Mouse (Mus musculus) cortical plate, adult 2 months (tissue): ENCODE results near the gene Pcyt2.

ENCODE experiments used
- CTCF ChIP-seq: fragments of 200-500 bp; IDR thresholded peaks from 2 replicates; pipeline ENCODE4 v1.5.1; 2011; ENCODE audit warnings: mild to moderate bottlenecking, control low read depth, low read length; ENCODE audit not compliant: insufficient read depth; ENCODE audit errors: extremely low read depth
- POLR2A ChIP-seq: fragments of 200-500 bp; IDR thresholded peaks from 2 replicates; pipeline ENCODE4 v1.6.1; 2011; ENCODE audit warnings: mild to moderate bottlenecking, low read length, control low read depth; ENCODE audit not compliant: insufficient read depth; ENCODE audit errors: extremely low read depth

DNA sequence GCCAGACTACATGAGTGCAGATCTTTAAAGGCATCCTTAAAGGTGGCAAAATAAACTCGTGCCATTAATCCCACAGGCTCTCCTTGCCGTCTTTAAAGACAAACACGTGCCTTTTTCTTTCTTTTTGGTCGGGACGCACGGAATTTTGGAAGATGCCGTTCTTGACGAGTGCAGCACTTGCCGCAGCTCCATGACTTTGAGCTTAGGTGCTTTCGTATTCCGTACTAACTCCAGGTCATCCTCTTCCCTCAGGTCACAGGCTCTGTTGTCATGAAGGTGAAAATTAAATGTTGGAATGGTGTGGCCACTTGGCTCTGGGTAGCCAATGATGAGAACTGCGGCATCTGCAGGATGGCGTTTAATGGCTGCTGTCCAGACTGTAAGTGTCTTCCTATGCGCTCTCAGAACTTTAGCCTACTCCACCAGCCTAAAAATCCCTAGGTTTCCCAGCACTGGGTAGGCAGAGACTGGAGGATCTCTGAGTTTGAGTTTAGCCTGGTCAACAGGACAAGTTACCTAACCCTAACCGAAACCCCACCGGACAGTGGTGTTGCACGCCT is 18.7 kb downstream of the Pcyt2 start:
- TF ChIP-seq CTCF (no peak), POLR2A (no peak)
